Mouse (Mus musculus) embryo, embryonic 10 days (tissue): Measurements from ENCODE around the gene Kcnh6.

Source experiments
- DNase-seq: peaks from one replicate; pipeline ENCODE4 v3.0.0-alpha.2; 2015; ENCODE audit warnings: low spot score

Kcnh6 gene

GRCm38 (mm10) chr11:106063756-106064155 lies 55.8 kb downstream of the Kcnh6 start:
- no peak for DNase-seq

GRCm38 (mm10) chr11:106065073-106065922 lies 57.4 kb downstream of the Kcnh6 start:
- no peak for DNase-seq

- peak; percentile 94 for DNase-seq
These were observed 58.1 kb downstream of the Kcnh6 start, which contains the start of gene Taco1 for GRCm38 (mm10) chr11:106065923-106066571. Gene Taco1 (plus strand): TSS chr11:106066061.

- DNase-seq = peak; percentile 85
These were observed 58.7 kb downstream of the Kcnh6 start for GRCm38 (mm10) chr11:106066616-106067015.

- DNase-seq = no peak
These were observed 65.8 kb downstream of the Kcnh6 start for GRCm38 (mm10) chr11:106073774-106074173.

- peak; percentile 83 for DNase-seq
These were observed 68.4 kb downstream of the Kcnh6 start for GRCm38 (mm10) chr11:106076321-106076720.
